Mouse (Mus musculus) MEL (cell line): Measurements from ENCODE around the gene Snap47. TPM values are rescaled to one million over a fixed set of nuclear protein-coding genes. Genes with fewer than 3 reads are reported as not detected.

Source experiments
- DNase-seq: peaks from one replicate; pipeline ENCODE4 v3.0.0; 2011; ENCODE audit warnings: low read depth, low spot score
- H3K27ac ChIP-seq: 2 replicates; pipeline ENCODE4 v1.5.1; 2012; ENCODE audit warnings: low read depth, mild to moderate bottlenecking, control low read depth, low read length, moderate library complexity; ENCODE audit not compliant: control insufficient read depth
- H3K27me3 ChIP-seq, 2 experiments: fragments of 150-350 bp in 1 of 2; sonication (generic) in 1 of 2; 2 replicates each; pipeline ENCODE4 v1.6.1; 2012; ENCODE audit warnings: low read length in 2 of 2, mild to moderate bottlenecking in 2 of 2, improper control_type of control experiment in 1 of 2, moderate library complexity in 1 of 2; ENCODE audit not compliant: insufficient read depth in 2 of 2, control insufficient read depth in 1 of 2
- H3K36me3 ChIP-seq, 2 experiments: 2 replicates each; pipeline ENCODE4 v1.6.1; 2012 to 2014; ENCODE audit warnings: low read length in 2 of 2, improper control_type of control experiment in 1 of 2, inconsistent platforms in 1 of 2, mild to moderate bottlenecking in 1 of 2; ENCODE audit not compliant: insufficient read depth in 2 of 2, control insufficient read depth in 1 of 2
- H3K4me1 ChIP-seq, 2 experiments: fragments of 150-350 bp in 1 of 2; sonication (generic) in 1 of 2; 2 replicates each; pipeline ENCODE4 v1.6.1; 2012; ENCODE audit warnings: low read length in 2 of 2, improper control_type of control experiment in 1 of 2, mild to moderate bottlenecking in 1 of 2; ENCODE audit not compliant: insufficient read depth in 2 of 2, control insufficient read depth in 1 of 2
- H3K4me3 ChIP-seq, 2 experiments: fragments of 150-350 bp in 1 of 2; sonication (generic) in 1 of 2; 2 replicates each; pipeline ENCODE4 v1.5.1; 2012; ENCODE audit warnings: low read depth in 2 of 2, low read length in 2 of 2, mild to moderate bottlenecking in 2 of 2, moderate library complexity in 2 of 2, control low read depth in 1 of 2, improper control_type of control experiment in 1 of 2; ENCODE audit not compliant: control insufficient read depth in 1 of 2, insufficient read depth in 1 of 2
- H3K79me2 ChIP-seq: 2 replicates; pipeline ENCODE4 v1.6.1; 2012; ENCODE audit warnings: mild to moderate bottlenecking, low read length, moderate library complexity; ENCODE audit not compliant: control insufficient read depth, poor library complexity, insufficient read depth
- H3K9ac ChIP-seq: 2 replicates; pipeline ENCODE4 v1.6.1; 2012; ENCODE audit warnings: low read depth, mild to moderate bottlenecking, control low read depth, low read length, moderate library complexity; ENCODE audit not compliant: control insufficient read depth, poor library complexity, severe bottlenecking
- H3K9me3 ChIP-seq: fragments of 150-350 bp; sonication (generic); replicated peaks from 2 replicates; pipeline ENCODE4 v1.6.1; 2012; ENCODE audit warnings: mild to moderate bottlenecking, low read length, improper control_type of control experiment, moderate library complexity; ENCODE audit not compliant: insufficient read depth
- BHLHE40 ChIP-seq: IDR thresholded peaks from 2 replicates; pipeline ENCODE4 v1.6.1; 2012; ENCODE audit warnings: low read depth, mild to moderate bottlenecking, inconsistent platforms, low read length, improper control_type of control experiment, borderline replicate concordance
- EP300 ChIP-seq, 2 experiments: IDR thresholded peaks; 2 replicates each; pipeline ENCODE4 v1.6.1; 2011; ENCODE audit warnings: improper control_type of control experiment in 2 of 2, low read length in 2 of 2, low read depth in 1 of 2, mild to moderate bottlenecking in 1 of 2
- GABPA ChIP-seq: IDR thresholded peaks from 2 replicates; pipeline ENCODE4 v1.6.1; 2012; ENCODE audit warnings: low read depth, mild to moderate bottlenecking, inconsistent platforms, low read length, improper control_type of control experiment, moderate library complexity
- HCFC1 ChIP-seq: IDR thresholded peaks from 2 replicates; pipeline ENCODE4 v1.6.1; 2012; ENCODE audit warnings: low read depth, mild to moderate bottlenecking, inconsistent platforms, low read length, improper control_type of control experiment, moderate library complexity
- JUND ChIP-seq: IDR thresholded peaks from 2 replicates; pipeline ENCODE4 v1.6.1; 2011; ENCODE audit warnings: low read depth, mild to moderate bottlenecking, improper control_type of control experiment, low read length
- MAFK ChIP-seq: IDR thresholded peaks from 2 replicates; pipeline ENCODE4 v1.6.1; 2011; ENCODE audit warnings: low read depth, mild to moderate bottlenecking, low read length, improper control_type of control experiment, borderline replicate concordance
- MEF2A ChIP-seq: IDR thresholded peaks from 2 replicates; pipeline ENCODE4 v1.6.1; 2014; ENCODE audit warnings: low read depth, mild to moderate bottlenecking, inconsistent platforms, low read length, improper control_type of control experiment; ENCODE audit not compliant: poor library complexity, insufficient replicate concordance, severe bottlenecking; ENCODE audit errors: extremely low read depth
- MYB ChIP-seq: IDR thresholded peaks from 2 replicates; pipeline ENCODE4 v1.6.1; 2011; ENCODE audit warnings: mild to moderate bottlenecking, low read depth, low read length, improper control_type of control experiment
- NRF1 ChIP-seq: IDR thresholded peaks from 2 replicates; pipeline ENCODE4 v1.6.1; 2014; ENCODE audit warnings: low read depth, mild to moderate bottlenecking, inconsistent platforms, low read length, improper control_type of control experiment, moderate library complexity; ENCODE audit not compliant: poor library complexity, insufficient read depth, severe bottlenecking
- SIN3A ChIP-seq: IDR thresholded peaks from 2 replicates; pipeline ENCODE4 v1.6.1; 2012; ENCODE audit warnings: low read length, improper control_type of control experiment, inconsistent platforms
- TBP ChIP-seq: IDR thresholded peaks from 2 replicates; pipeline ENCODE4 v1.8.0; 2011; ENCODE audit warnings: low read depth, low read length, improper control_type of control experiment
- USF2 ChIP-seq, 2 experiments: IDR thresholded peaks; 2 replicates each; pipeline ENCODE4 v1.6.1; 2011 to 2012; ENCODE audit warnings: improper control_type of control experiment in 2 of 2, low read length in 2 of 2, borderline replicate concordance in 1 of 2, inconsistent platforms in 1 of 2, low read depth in 1 of 2, mild to moderate bottlenecking in 1 of 2; ENCODE audit not compliant: insufficient read depth in 1 of 2
- ZC3H11A ChIP-seq: IDR thresholded peaks from 2 replicates; pipeline ENCODE4 v1.6.1; 2012; ENCODE audit warnings: low read depth, mild to moderate bottlenecking, inconsistent platforms, low read length, improper control_type of control experiment
- polyA plus RNA-seq, 2 experiments: library from polyadenylated mRNA; stranded (reverse) in 1 of 2; unstranded in 1 of 2; fragments of >175 nt in 1 of 2; fragments of >200 nt in 1 of 2; gene quantifications; 2 replicates each; pipeline versions ENCODE4 v1.2.1 to v1.2.4; 2012; ENCODE audit warnings: low replicate concordance in 2 of 2, low read depth in 1 of 2; ENCODE audit not compliant: insufficient read length in 2 of 2, insufficient read depth in 1 of 2, missing spikeins in 1 of 2
- total RNA-seq: library from RNA; depleted of rRNA; stranded (reverse); fragments of 300-350 nt; gene quantifications from 2 replicates; pipeline ENCODE4 v1.2.3, GENCODE M21; 2012

Snap47 gene
- total and polyA plus RNA-seq, 3 experiments: 51.0 to 57.9 TPM; not detected in 1

- Histone ChIP-seq H3K4me3 (no peak overlapping the region), H3K79me2 (no peaks in the 10 kb centered on the region; the same call in 1 of the 2 replicates), H3K27ac (no peak overlapping the region), H3K9ac (no peak overlapping the region), H3K27me3 (no peaks in the 10 kb centered on the region), H3K9me3 (no peaks in the 10 kb centered on the region), H3K4me1 (peaks cover 0 to 4% of the 10 kb centered on the region in 2 experiments; a peak in 2 of 4 replicates), H3K36me3 (peaks cover 5 to 50% of the 10 kb centered on the region in 2 experiments)
- DNase-seq: no peak
- TF ChIP-seq JUND (no peak), MYB (no peak), MAFK (no peak), EP300 (IDR thresholded peaks at IDR 0.05; ENCODE audit: low read depth in 1 of 2, low read length in 2 of 2) (no peak), NRF1 (no peak), BHLHE40 (no peak), TBP (no peak)
These were observed 45.8 kb upstream of the Snap47 start for GRCm38 (mm10) chr11:59496672-59497310.

GRCm38 (mm10) chr11:59486222-59486621 lies 35.2 kb upstream of the Snap47 start:
- TF ChIP-seq HCFC1 (no peak), GABPA (no peak), MEF2A (no peak), SIN3A (no peak), USF2 (IDR thresholded peaks at IDR 0.05; ENCODE audit: borderline replicate concordance in 1 of 2, insufficient read depth in 1 of 2, low read depth in 1 of 2, low read length in 2 of 2) (no peak), ZC3H11A (no peak)
- TF ChIP-seq, all 39 proteins: peak for 0
- Histone ChIP-seq H3K9me3 (no peaks in the 10 kb centered on the region), H3K27ac (no peak overlapping the region), H3K4me1 (no peaks in the 10 kb centered on the region), H3K79me2 (no peaks in the 10 kb centered on the region), H3K4me3 (no peak overlapping the region), H3K9ac (no peak overlapping the region), H3K36me3 (peaks cover 0 to 3% of the 10 kb centered on the region in 2 experiments; a peak in 1 of 4 replicates), H3K27me3 (no peaks in the 10 kb centered on the region)
- no peak for DNase-seq
